32 mouse cellular contexts compared by ENCODE assay signal in genomic region chr11:104220291-104220690, GRCm38 (mm10). TPM values are rescaled to one million over a fixed set of nuclear protein-coding genes. Genes with fewer than 3 reads are reported as not detected.
DNase-seq lines count a peak whose midpoint lies in the region; TF ChIP-seq lines count a peak whose summit lies in the region.
"Had no signal": no experiment of that assay in that cellular context is flagged by ENCODE, and none has a peak within 500 bp of the region (broad histone marks: within the 10 kb centered on the region; RNA-seq: fewer than 3 reads in every experiment).

No protein-coding gene starts in this region.

- TF ChIP-seq CTCF in cortical plate, adult 2 months (IDR thresholded peaks at IDR 0.05; ENCODE audit: extremely low read depth, insufficient read depth, low read length): no peak

- H3K4me1 ChIP-seq in cortical plate, adult 2 months (ENCODE audit: control insufficient read depth, insufficient read depth, low read length): no peaks in the 10 kb centered on the region
- H3K4me1 ChIP-seq: intestine, embryonic 15.5 days had no signal

- intact Hi-C loops in heart, postnatal 36 days (cut with DNase I): no loop called here

- DNase-seq in heart, adult 11 months: peak; percentile 67
- DNase-seq in heart, postnatal 36 days: no peak
- DNase-seq in layer of hippocampus, adult 9-11 months: peak; percentile 77
- no peak for DNase-seq in layer of hippocampus, postnatal 36 days
- no peak for DNase-seq in adrenal gland, adult 8-10 months
- DNase-seq: adrenal gland, adult 2 months; adrenal gland, postnatal 25 days; cerebellum, adult 8-10 months; cerebellum, postnatal 10 days; cerebellum, postnatal 36 days; gastrocnemius, postnatal 25 days had no signal

- TF ChIP-seq POLR2A in cortical plate, adult 2 months (IDR thresholded peaks at IDR 0.05; ENCODE audit: extremely low read depth, insufficient read depth, low read length): no peak

- H3K27ac ChIP-seq in cortical plate, adult 2 months (ENCODE audit: insufficient read depth, low read length): 0 out of 2 replicates have a peak overlapping the region, but pooled peaks have one; percentile 32
- H3K27ac ChIP-seq: forebrain, embryonic 10.5 days; forebrain, embryonic 13.5 days; hindbrain, embryonic 10.5 days; hindbrain, embryonic 13.5 days; intestine, embryonic 15.5 days had no signal

- H3K4me3 ChIP-seq in cortical plate, adult 2 months (ENCODE audit: insufficient read depth, low read length): no peak overlapping the region
- H3K4me3 ChIP-seq: forebrain, embryonic 10.5 days; forebrain, embryonic 13.5 days; hindbrain, embryonic 10.5 days; hindbrain, embryonic 13.5 days; intestine, embryonic 15.5 days had no signal

RNA-seq across cellular contexts. Expression of gene Mapt, which starts 10.9 kb away (rescaled TPM):
- 10 to 100 TPM; 79.5 to 92.6 TPM for total RNA-seq in heart, postnatal 36 days (2021)
- total RNA-seq in layer of hippocampus, postnatal 36 days (2021): 100 to 1,000 TPM; 310 to 316 TPM
- polyA plus RNA-seq in cortical plate, adult 2 months (2012; rRNA removed): 270 and 278 TPM in 2 replicates
- 100 to 1,000 TPM; 154 to 281 (median 182) TPM for total RNA-seq in adrenal gland, adult 8-10 months (2022)
- total RNA-seq: granulocyte monocyte progenitor cell, adult 5-6 weeks had no signal

RNA-seq across cellular contexts. Expression of gene Sppl2c, which starts 34.2 kb away (rescaled TPM):
- total RNA-seq in heart, postnatal 36 days (2021): not detected
- not detected for total RNA-seq in layer of hippocampus, postnatal 36 days (2021)
- polyA plus RNA-seq in cortical plate, adult 2 months (2012; rRNA removed): not detected in 2 replicates
- total RNA-seq in adrenal gland, adult 8-10 months (2022): not detected
- total RNA-seq: adrenal gland, adult 2 months; adrenal gland, postnatal 25 days; gastrocnemius, adult 8-10 months; gastrocnemius, postnatal 25 days; granulocyte monocyte progenitor cell, adult 5-6 weeks; heart, adult 8-10 months; heart, postnatal 25 days; MEL had no signal
- polyA plus RNA-seq: adrenal gland, adult 2 months; C2C12; CD4-positive, CD25-positive, alpha-beta regulatory T cell, adult 4 months; embryonic facial prominence, embryonic 11.5 days; embryonic facial prominence, embryonic 14.5 days; forebrain, embryonic 10.5 days; forebrain, embryonic 13.5 days; forebrain, embryonic 16.5 days; frontal cortex, adult 2 months; heart, embryonic 11.5 days; heart, embryonic 14.5 days; heart, postnatal 0 days; hindbrain, embryonic 10.5 days; hindbrain, embryonic 13.5 days; hindbrain, embryonic 16.5 days; intestine, embryonic 15.5 days had no signal

Comparison
In these comparisons a context has a peak if more than half of its experiments do, and no peak if none do; other contexts are left out.
1. DNase-seq: peak in heart, adult 11 months (single experiment) and layer of hippocampus, adult 9-11 months (single experiment); none in heart, postnatal 36 days (0 of 2), layer of hippocampus, postnatal 36 days (0 of 2) and adrenal gland, adult 8-10 months (single experiment).